Mouse (Mus musculus) limb, embryonic 14.5 days (tissue): ENCODE measurements at regions not wholly inside any gene's neighbourhood (a gene's known extent, or its start where the extent isn't known, plus 50 kb on each side); places are given as distances from the start of the nearest gene placed in this dataset.

ENCODE experiments used
- ATAC-seq: fragments of 200-750 bp; cut with Nextera tagmentation; 2 replicates; pipeline ENCODE4 v1.8.0; 2017; ENCODE audit warnings: low read depth, moderate number of reproducible peaks, moderate TSS enrichment; ENCODE audit not compliant: low FRiP score
- DNase-seq: peaks from one replicate; pipeline ENCODE4 v3.0.0-alpha.2; 2015; ENCODE audit warnings: low spot score
- H3K27ac ChIP-seq: fragments of 300-500 bp; sonication (generic); replicated peaks from 2 replicates; pipeline ENCODE4 v1.5.1; 2014; ENCODE audit warnings: low read depth, mild to moderate bottlenecking, low read length, moderate library complexity, mixed read lengths
- H3K27me3 ChIP-seq: fragments of 300-500 bp; sonication (generic); 2 replicates; pipeline ENCODE4 v1.6.1; 2014; ENCODE audit warnings: low read length, mixed read lengths; ENCODE audit not compliant: control insufficient read depth, insufficient read depth
- H3K36me3 ChIP-seq: fragments of 300-500 bp; sonication (generic); 2 replicates; pipeline ENCODE4 v1.6.1; 2014; ENCODE audit warnings: mild to moderate bottlenecking, low read length, moderate library complexity, mixed read lengths; ENCODE audit not compliant: control insufficient read depth, insufficient read depth
- H3K4me1 ChIP-seq: fragments of 300-500 bp; sonication (generic); 2 replicates; pipeline ENCODE4 v1.6.1; 2014; ENCODE audit warnings: antibody characterized with exemption, low read length, mixed read lengths; ENCODE audit not compliant: control insufficient read depth, insufficient read depth
- H3K4me2 ChIP-seq: fragments of 300-500 bp; sonication (generic); replicated peaks from 2 replicates; pipeline ENCODE4 v1.6.1; 2014; ENCODE audit warnings: low read depth, mild to moderate bottlenecking, low read length, moderate library complexity; ENCODE audit not compliant: severe bottlenecking
- H3K4me3 ChIP-seq: fragments of 300-500 bp; sonication (generic); replicated peaks from 2 replicates; pipeline ENCODE4 v1.5.1; 2014; ENCODE audit warnings: low read length
- H3K9ac ChIP-seq: fragments of 300-500 bp; sonication (generic); 2 replicates; pipeline ENCODE4 v1.6.1; 2014; ENCODE audit warnings: mild to moderate bottlenecking, low read depth, low read length, moderate library complexity; ENCODE audit not compliant: severe bottlenecking
- H3K9me3 ChIP-seq: fragments of 300-500 bp; sonication (generic); 2 replicates; pipeline ENCODE4 v1.6.1; 2016; ENCODE audit warnings: low read length; ENCODE audit not compliant: control insufficient read depth
- POLR2A ChIP-seq: fragments of 200-500 bp; IDR thresholded peaks from 2 replicates; pipeline ENCODE4 v1.8.0; 2012; ENCODE audit warnings: inconsistent platforms, mild to moderate bottlenecking, moderate library complexity, borderline replicate concordance; ENCODE audit not compliant: insufficient read depth, insufficient read length; ENCODE audit errors: extremely low read depth
- WGBS: fragments of 180-500 bp; shearing (Covaris S2); extraction: QIAGEN DNeasy Blood & Tissue Kit; methylation state at CpG from one replicate; pipeline ENCODE4 v1.1.7; 2014; 5-methylcytosine and 5-hydroxymethylcytosine counted together

DNA sequence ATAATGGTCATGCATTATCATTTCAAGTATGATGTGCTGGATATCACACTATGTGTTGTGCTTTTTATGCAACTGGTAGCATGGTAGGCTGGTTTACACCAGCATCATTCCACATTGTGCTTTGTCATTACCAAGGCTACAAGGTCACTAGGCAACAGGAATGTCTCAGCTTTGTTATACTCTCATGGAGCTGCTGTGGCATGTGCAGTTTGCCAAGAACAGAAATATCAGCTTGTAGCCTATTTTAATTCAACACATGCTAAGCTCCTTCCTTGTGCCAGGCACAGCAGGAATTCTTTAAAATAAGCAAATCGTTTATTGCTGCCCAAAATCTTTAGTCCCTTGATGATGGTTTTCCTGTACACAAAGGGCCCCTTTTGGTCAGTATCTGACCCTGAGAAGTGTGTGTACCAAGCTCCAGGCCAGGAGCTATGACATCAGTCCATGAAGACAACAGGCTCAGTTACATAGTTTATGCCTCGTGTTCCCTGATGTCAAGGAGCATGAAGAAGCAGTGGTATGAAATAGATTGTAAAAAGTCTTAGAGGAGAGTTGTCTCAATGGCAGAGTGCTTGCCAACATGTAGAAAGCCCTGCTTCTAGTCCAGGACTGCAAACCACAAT lies 314.0 kb upstream of the Cdyl start:
- DNase-seq: no peak
- H3K27me3 ChIP-seq: no peaks in the 10 kb centered on the region
- WGBS: 64% methylated on average over 2 of the region's 2 CpGs
- H3K9me3 ChIP-seq: no peaks in the 10 kb centered on the region
- ATAC-seq: no peak
- no peak overlapping the region for H3K4me2 ChIP-seq
- no peak overlapping the region for H3K27ac ChIP-seq
- no peak for TF ChIP-seq POLR2A
- no peak overlapping the region for H3K9ac ChIP-seq
- no peaks in the 10 kb centered on the region for H3K36me3 ChIP-seq
- H3K4me1 ChIP-seq: no peaks in the 10 kb centered on the region
- no peak overlapping the region for H3K4me3 ChIP-seq

GRCm38 (mm10) chr13:35348283-35348682 lies 311.4 kb upstream of the Cdyl start:
- no peak for ATAC-seq
- 80% methylated on average over 3 of the region's 3 CpGs for WGBS

DNA sequence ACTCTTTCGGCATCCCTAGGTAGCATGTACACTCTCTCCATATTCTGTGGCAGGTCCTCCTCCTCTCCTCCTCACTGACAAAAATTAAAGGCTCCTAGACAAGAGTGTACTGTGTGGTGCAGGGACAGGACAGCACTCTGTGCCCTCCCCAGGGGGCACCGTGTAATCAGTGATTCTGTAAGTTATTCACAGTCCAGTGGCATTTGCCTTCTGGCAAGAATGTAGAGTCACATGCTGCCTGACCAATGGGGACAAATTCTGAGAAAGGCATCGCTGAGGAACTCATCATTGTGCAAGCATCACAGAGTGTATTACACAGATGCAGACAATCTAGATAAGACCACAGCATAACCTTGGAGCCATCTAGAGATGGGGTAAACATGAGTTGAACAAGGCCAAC lies 300.3 kb upstream of the Cdyl start:
- Histone ChIP-seq H3K27ac (no peak overlapping the region), H3K9me3 (no peaks in the 10 kb centered on the region), H3K4me3 (no peak overlapping the region), H3K27me3 (no peaks in the 10 kb centered on the region), H3K36me3 (no peaks in the 10 kb centered on the region), H3K4me2 (no peak overlapping the region), H3K4me1 (no peaks in the 10 kb centered on the region), H3K9ac (no peak overlapping the region)
- DNase-seq: no peak
- no peak for TF ChIP-seq POLR2A
- no peak for ATAC-seq
- 84% methylated on average over 3 of the region's 3 CpGs for WGBS

More at GRCm38 (mm10) chr13:35348283-35348682, 311.4 kb upstream of the Cdyl start:
- H3K27me3 ChIP-seq: no peaks in the 10 kb centered on the region
- no peak overlapping the region for H3K9ac ChIP-seq
- H3K27ac ChIP-seq: no peak overlapping the region
- no peak overlapping the region for H3K4me2 ChIP-seq
- no peaks in the 10 kb centered on the region for H3K36me3 ChIP-seq
- TF ChIP-seq POLR2A: no peak
- no peak overlapping the region for H3K4me3 ChIP-seq
- DNase-seq: no peak
- H3K4me1 ChIP-seq: no peaks in the 10 kb centered on the region
- no peaks in the 10 kb centered on the region for H3K9me3 ChIP-seq

GRCm38 (mm10) chr13:35377487-35377886 lies 282.1 kb upstream of the Cdyl start:
- 91% methylated on average over 2 of the region's 2 CpGs for WGBS
- Histone ChIP-seq H3K27me3 (no peaks in the 10 kb centered on the region), H3K36me3 (no peaks in the 10 kb centered on the region), H3K27ac (no peak overlapping the region), H3K9ac (no peak overlapping the region), H3K4me2 (no peak overlapping the region), H3K9me3 (no peaks in the 10 kb centered on the region), H3K4me1 (no peaks in the 10 kb centered on the region), H3K4me3 (no peak overlapping the region)
- ATAC-seq (no peak), DNase-seq (no peak)
- TF ChIP-seq POLR2A: no peak

DNA sequence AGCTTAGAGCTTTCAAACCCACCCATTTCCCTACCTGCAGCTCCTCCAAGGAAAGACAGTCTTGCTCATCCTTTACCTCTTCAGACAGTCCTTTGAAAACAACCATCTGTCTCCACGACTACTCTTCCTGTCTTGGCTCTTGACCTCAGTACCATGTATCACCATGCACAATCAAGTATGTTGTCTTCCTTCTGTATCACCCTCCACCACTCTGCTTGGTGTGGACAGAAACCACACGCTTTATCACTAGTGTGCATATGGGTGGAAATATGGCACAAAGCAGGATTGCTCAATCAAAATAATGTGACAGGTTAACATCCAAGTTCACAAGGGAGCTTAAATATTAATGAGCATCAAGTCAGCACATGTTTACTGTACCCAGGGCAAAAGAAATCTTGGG lies 280.1 kb upstream of the Cdyl start:
- Histone ChIP-seq H3K4me3 (no peak overlapping the region), H3K36me3 (no peaks in the 10 kb centered on the region), H3K27ac (no peak overlapping the region), H3K4me1 (peaks cover 4% of the 10 kb centered on the region; the same call in 1 of the 2 replicates), H3K9me3 (no peaks in the 10 kb centered on the region), H3K4me2 (no peak overlapping the region), H3K9ac (no peak overlapping the region), H3K27me3 (no peaks in the 10 kb centered on the region)
- TF ChIP-seq POLR2A: no peak
- ATAC-seq: no peak
- 84% methylated on average over 2 of the region's 2 CpGs for WGBS
- DNase-seq: no peak
